Mouse (Mus musculus) testis, adult 2 months (tissue): ENCODE measurements around the gene Tceanc. TPM values are rescaled to one million over a fixed set of nuclear protein-coding genes. Genes with fewer than 3 reads are reported as not detected.

ENCODE experiments used
- H3K27ac ChIP-seq: fragments of 200-500 bp; 2 replicates; pipeline ENCODE4 v1.5.1; 2012; ENCODE audit warnings: low read depth, low read length; ENCODE audit not compliant: control insufficient read depth, insufficient read depth
- H3K27me3 ChIP-seq: fragments of 200-500 bp; 2 replicates; pipeline ENCODE4 v1.6.1; 2012; ENCODE audit warnings: mild to moderate bottlenecking, low read length, moderate library complexity; ENCODE audit not compliant: control insufficient read depth, insufficient read depth
- H3K36me3 ChIP-seq: fragments of 200-500 bp; 2 replicates; pipeline ENCODE4 v1.6.1; 2012; ENCODE audit warnings: mild to moderate bottlenecking, low read length; ENCODE audit not compliant: control insufficient read depth, insufficient read depth
- H3K4me1 ChIP-seq: fragments of 200-500 bp; 2 replicates; pipeline ENCODE4 v1.6.1; 2012; ENCODE audit warnings: low read length; ENCODE audit not compliant: control insufficient read depth, insufficient read depth
- H3K4me3 ChIP-seq: fragments of 200-500 bp; 2 replicates; pipeline ENCODE4 v1.5.1; 2012; ENCODE audit warnings: low read depth, mild to moderate bottlenecking, low read length, moderate library complexity, mixed read lengths; ENCODE audit not compliant: control insufficient read depth
- CTCF ChIP-seq: fragments of 200-500 bp; IDR thresholded peaks from 2 replicates; pipeline ENCODE4 v1.5.1; 2012; ENCODE audit warnings: low read depth, mild to moderate bottlenecking, inconsistent platforms, low read length, moderate library complexity; ENCODE audit not compliant: control insufficient read depth, insufficient read depth, insufficient replicate concordance
- POLR2A ChIP-seq: fragments of 200-500 bp; IDR thresholded peaks from 2 replicates; pipeline ENCODE4 v1.6.1; 2012; ENCODE audit warnings: low read depth, mild to moderate bottlenecking, inconsistent platforms, low read length, moderate library complexity; ENCODE audit not compliant: control insufficient read depth
- polyA plus RNA-seq: library from polyadenylated mRNA; depleted of rRNA; stranded (reverse); fragments of >200 nt; gene quantifications from 2 replicates; pipeline ENCODE4 v1.2.3, GENCODE M21; 2012

Gene Tceanc
- polyA plus RNA-seq, 1 experiment, result 0.41 TPM

DNA sequence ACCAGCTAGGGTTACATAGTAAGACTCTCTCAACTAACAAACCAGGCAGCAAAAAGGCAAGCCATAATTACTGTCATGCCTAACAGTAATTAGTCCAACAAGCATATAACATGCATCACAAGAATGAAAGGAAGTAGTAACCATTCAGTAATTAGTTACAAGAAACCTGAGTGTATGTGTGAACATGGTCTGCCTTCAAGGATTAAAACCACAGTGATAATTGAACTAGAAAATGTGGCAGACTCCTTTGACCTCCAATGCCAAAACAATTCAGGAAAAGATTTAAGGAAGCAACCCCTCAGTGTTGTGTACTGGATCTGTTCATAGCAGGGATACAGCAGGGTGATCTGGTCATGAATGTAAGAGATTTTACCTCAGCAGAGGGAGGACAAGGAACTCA, 7.3 kb downstream of the Tceanc start:
- Histone ChIP-seq H3K36me3 (no peaks in the 10 kb centered on the region), H3K4me1 (no peaks in the 10 kb centered on the region), H3K27me3 (no peaks in the 10 kb centered on the region), H3K4me3 (no peak overlapping the region), H3K27ac (no peak overlapping the region)
- TF ChIP-seq POLR2A, result no peak
- no peak for TF ChIP-seq CTCF

DNA sequence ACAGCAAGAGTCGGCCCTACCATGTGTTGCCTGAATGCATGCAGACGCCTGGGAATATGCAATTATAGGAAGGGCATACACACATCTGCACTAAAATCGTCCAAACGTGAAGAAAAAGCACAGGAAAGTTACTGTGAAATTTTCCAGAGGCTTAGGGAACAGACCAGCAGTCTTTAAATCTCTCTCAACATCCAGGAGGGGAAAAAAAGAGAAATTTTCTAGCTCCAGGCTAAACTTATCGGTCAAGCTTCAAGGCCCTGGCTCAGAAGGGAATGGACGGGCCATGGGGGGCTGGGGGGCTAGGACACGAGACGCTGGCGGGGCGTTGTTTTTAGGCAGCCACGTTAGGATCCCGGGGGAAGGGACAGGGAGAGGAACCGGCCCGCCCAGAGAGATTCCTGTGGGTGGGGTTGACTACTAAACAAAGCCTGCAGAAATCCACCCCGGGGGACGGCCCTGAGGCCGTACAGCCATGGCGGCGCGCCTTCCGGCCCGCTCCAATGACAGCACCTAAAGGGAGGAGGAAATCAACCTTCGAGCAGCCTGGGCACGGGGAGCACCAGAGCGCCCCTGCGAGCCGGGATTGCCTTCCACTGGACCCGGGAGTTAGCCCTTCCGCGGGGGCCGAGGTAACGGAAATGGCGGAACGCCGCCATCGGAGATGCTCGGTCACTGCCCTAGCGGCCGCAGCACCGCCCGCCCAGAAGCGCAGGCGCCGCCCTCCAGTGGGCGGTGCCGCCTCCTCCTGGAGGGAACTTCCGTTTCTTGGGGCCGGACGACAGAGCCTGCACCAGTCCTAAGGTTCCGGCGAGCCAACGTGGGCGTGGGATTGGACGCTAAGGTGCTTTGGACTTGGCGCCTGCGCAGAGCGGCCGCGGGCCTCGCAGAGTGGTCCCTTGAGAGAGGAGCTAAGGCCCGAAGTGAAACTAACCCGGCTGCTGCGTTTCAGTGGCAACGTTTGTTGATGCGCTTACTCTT, 8.3 kb downstream of the Tceanc start:
- peak overlapping the region; percentile 96 for H3K27ac ChIP-seq
- H3K4me1 ChIP-seq, result no peaks in the 10 kb centered on the region
- H3K36me3 ChIP-seq, result no peaks in the 10 kb centered on the region
- peak overlapping the region; percentile 92 for H3K4me3 ChIP-seq
- TF ChIP-seq CTCF (no peak), POLR2A (peak; percentile 86)
- no peaks in the 10 kb centered on the region for H3K27me3 ChIP-seq

DNA sequence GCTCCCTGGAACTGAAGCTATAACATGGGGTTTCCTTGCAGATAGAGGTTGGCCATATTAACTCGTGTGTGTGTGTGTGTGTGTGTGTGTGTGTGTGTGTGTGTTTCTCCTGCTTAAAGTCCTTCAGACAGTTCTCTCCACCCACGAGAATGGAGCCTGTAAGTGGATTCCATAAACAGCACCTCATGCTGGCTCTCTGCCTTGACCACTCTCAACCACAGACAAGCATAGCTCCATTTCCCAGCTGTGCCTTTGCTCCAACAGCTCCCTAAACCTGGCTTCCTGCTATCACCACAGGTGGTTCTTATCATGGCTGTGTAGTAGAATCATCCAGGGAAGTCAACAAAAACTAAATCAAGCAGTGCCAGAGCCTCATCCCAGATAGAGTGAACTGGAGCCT, 13.9 kb downstream of the Tceanc start:
- Histone ChIP-seq H3K27me3 (no peaks in the 10 kb centered on the region), H3K4me3 (no peak overlapping the region), H3K36me3 (no peaks in the 10 kb centered on the region), H3K4me1 (no peaks in the 10 kb centered on the region), H3K27ac (no peak overlapping the region)
- TF ChIP-seq CTCF (no peak), POLR2A (no peak)

DNA sequence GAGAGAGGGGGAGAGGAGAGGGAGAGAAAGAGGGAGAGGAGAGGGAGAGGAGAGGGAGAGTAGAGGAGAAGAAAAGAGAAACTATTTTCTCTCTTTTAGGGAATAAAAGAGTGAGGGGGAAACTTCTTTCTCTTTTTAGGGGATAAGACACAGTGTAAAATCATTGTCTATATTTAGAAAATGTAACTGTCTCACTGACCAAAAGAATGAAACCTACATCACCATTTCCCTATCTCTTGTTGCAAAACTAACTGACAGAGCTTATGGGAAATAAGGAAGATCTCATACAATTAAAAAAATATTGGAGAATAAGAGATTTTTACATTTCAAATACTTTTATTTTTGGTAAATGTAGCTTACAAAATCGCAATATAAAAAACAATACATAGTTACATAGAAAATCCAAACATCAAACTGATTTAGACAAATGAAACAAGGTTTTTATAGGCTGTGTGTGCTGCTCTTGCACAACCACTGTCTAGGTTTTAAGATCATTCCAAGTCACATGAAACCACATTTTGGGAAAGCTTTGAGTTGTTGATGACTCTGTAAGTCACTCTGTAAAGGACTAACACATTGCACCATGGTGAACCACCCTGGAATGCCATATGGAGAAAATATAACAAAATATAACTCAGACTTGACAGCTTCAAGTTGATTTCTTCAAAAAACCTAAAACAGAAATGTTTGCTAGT, 18.7 kb downstream of the Tceanc start:
- no peak overlapping the region for H3K27ac ChIP-seq
- H3K27me3 ChIP-seq, result no peaks in the 10 kb centered on the region
- TF ChIP-seq POLR2A (no peak), CTCF (no peak)

DNA sequence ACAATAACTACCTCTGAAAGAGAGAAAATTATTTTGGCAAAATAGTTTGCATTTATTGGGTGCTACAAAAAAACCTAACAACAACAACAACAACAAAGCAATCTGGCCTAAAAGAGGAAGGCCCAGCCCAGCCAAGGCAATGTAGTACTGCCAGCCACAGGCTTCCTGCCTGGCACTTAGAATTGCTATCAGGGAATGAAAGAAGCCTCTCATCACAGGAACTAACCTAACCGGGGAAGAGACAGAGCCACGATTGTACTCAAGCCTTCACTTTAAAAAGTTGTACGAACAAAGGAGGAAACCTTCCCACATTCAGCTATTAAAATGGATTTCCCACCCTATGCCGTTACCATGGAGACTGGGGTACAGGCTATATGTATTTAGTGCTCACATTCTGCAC, 20.6 kb downstream of the Tceanc start:
- no peaks in the 10 kb centered on the region for H3K4me1 ChIP-seq
- no peak for TF ChIP-seq CTCF
- TF ChIP-seq POLR2A, result no peak
- no peaks in the 10 kb centered on the region for H3K27me3 ChIP-seq
- H3K4me3 ChIP-seq, result no peak overlapping the region
- no peak overlapping the region for H3K27ac ChIP-seq
- H3K36me3 ChIP-seq, result no peaks in the 10 kb centered on the region

More for the DNA sequence above, 18.7 kb downstream of the Tceanc start:
- Histone ChIP-seq H3K4me1 (no peaks in the 10 kb centered on the region), H3K4me3 (no peak overlapping the region), H3K36me3 (no peaks in the 10 kb centered on the region)

DNA sequence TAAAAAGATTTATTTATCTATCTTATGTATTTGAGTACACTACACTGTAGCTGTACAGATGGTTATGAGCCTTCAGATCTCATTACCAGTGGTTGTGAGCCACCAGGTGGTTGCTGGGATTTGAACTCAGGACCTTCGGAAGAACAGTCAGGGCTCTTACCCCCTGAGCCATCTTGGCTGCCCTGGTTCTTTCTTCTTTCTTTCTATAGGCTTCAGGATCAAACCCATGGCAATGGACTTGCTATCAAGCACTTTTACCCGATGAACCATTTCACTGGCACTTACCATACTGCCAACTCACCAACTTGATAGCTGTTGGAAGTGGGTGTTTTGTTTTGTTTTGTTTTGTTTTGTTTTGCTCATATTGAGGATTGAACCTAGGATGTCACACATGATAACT, 23.3 kb downstream of the Tceanc start:
- Histone ChIP-seq H3K4me1 (no peaks in the 10 kb centered on the region), H3K4me3 (no peak overlapping the region), H3K27ac (no peak overlapping the region), H3K36me3 (no peaks in the 10 kb centered on the region), H3K27me3 (no peaks in the 10 kb centered on the region)
- TF ChIP-seq POLR2A (no peak), CTCF (no peak)

DNA sequence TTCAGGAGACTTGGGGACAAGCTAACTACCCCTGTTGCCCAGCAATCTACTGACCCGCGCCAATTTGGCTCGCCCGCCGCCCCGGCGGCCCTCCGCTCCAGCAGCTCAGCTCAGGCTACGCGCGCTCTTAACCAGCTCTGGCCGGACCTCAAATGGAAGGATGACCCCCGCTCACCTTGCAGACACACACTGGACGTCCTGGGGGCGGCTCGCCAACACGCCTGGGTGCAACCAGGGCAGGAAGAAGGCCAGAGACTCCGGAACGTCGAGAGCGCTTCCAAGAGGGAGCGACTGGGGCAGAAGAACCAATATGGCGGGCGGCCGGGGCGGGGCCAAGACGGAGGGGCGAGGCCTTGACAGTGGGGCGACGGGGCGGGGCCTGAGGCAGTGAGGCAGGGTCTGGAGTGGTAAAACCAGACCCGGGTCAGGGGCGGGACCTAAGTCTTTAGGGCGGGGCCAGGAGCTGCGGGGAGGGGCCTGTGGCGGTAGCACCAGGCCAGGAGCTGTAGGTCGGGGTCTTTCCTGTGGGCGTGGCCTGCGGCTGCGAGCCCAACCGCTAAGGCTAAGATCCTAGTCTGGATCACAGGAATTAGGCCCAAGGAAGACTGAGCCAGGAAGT, 38.9 kb downstream of the Tceanc start, which contains the start of gene Rab9:
Gene Rab9 (minus strand): TSS at position 503 of the 619 bp plus-strand sequence.
- H3K4me1 ChIP-seq, result no peaks in the 10 kb centered on the region; the same call in 1 of the 2 replicates
- TF ChIP-seq CTCF, result no peak
- TF ChIP-seq POLR2A, result peak; percentile 52
- H3K27me3 ChIP-seq, result no peaks in the 10 kb centered on the region
- peak within 1 kb of the TSS; percentile 91 for H3K4me3 ChIP-seq
- H3K36me3 ChIP-seq, result no peaks in the 10 kb centered on the region
- H3K27ac ChIP-seq, result peak within 1 kb of the TSS; percentile 79
